Mouse (Mus musculus): ENCODE data around the gene Tbc1d22a.

DNA sequence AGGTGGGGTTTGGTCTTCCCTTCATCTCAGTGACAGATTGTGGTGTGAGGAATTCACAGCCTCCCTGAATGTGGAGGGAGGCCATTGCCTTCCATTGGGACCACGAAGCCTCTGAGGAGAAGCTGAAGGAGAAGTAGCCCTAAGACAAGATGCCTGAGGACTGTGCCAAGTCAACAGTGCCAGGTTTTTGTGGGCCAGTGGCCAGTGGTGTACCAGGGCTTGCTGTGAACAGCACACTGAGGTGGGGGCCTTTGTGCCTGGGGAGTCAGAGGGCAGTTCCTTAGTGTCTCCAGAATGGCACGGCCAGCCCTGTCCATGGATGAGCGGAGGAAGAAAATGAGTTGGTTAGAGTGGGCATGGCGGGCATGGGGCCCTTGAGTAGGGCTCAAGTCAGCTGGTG lies 45.9 kb downstream of the Tbc1d22a start:
- TF ChIP-seq CTCF (IDR thresholded peaks at IDR 0.05; ENCODE audit: low read depth) (no peak), EP300 (optimal IDR thresholded peaks at IDR 0.05) (no peak)
